Mouse (Mus musculus) kidney, postnatal 25 days (tissue): Measurements from ENCODE around the gene Carm1.
"Not testable (repeated sequence)": the region's sequence is repeated elsewhere in the genome, so short reads cannot be mapped to it uniquely, and the experiment has no call there.

Source experiments
- DNase-seq, 2 experiments: peaks; one replicate each; pipeline ENCODE4 v3.0.0; 2021; ENCODE audit warnings: mixed read lengths in 2 of 2

The Carm1 gene

GRCm38 (mm10) chr9:21539981-21540753 lies 6.5 kb upstream of the Carm1 start:
- no peak for DNase-seq

- DNase-seq, result not testable (repeated sequence)
Observed at GRCm38 (mm10) chr9:21542001-21542400, 4.7 kb upstream of the Carm1 start.

- DNase-seq, result no peak
Observed at GRCm38 (mm10) chr9:21545351-21545915, 1.3 kb upstream of the Carm1 start.

- peak; percentile 99 for DNase-seq
Observed at GRCm38 (mm10) chr9:21545916-21546788, 542 bp upstream of the Carm1 start.

GRCm38 (mm10) chr9:21547075-21547941 lies 614 bp downstream of the Carm1 start:
- peak; percentile 59 to 83 for DNase-seq

GRCm38 (mm10) chr9:21551049-21551448 lies 4.4 kb downstream of the Carm1 start:
- no peak for DNase-seq

GRCm38 (mm10) chr9:21553607-21554273 lies 7.0 kb downstream of the Carm1 start:
- no peak for DNase-seq

GRCm38 (mm10) chr9:21555198-21555742 lies 8.6 kb downstream of the Carm1 start:
- DNase-seq, result no peak

- DNase-seq, result no peak
Observed at GRCm38 (mm10) chr9:21556996-21557395, 10.3 kb downstream of the Carm1 start.

- DNase-seq, result no peak
Observed at GRCm38 (mm10) chr9:21557556-21557955, 10.9 kb downstream of the Carm1 start.

GRCm38 (mm10) chr9:21558366-21558765 lies 11.7 kb downstream of the Carm1 start:
- peak; percentile 41 to 49 for DNase-seq

- DNase-seq, result no peak
Observed at GRCm38 (mm10) chr9:21559151-21559550, 12.5 kb downstream of the Carm1 start.

- no peak for DNase-seq
Observed at GRCm38 (mm10) chr9:21564420-21564819, 17.7 kb downstream of the Carm1 start.

- no peak for DNase-seq
Observed at GRCm38 (mm10) chr9:21565004-21565586, 18.4 kb downstream of the Carm1 start.

GRCm38 (mm10) chr9:21566538-21566937 lies 19.8 kb downstream of the Carm1 start:
- DNase-seq, result no peak

- DNase-seq, result peak in 1 of 2 experiments; percentile 4
Observed at GRCm38 (mm10) chr9:21567051-21567450, 20.4 kb downstream of the Carm1 start.

- DNase-seq, result peak in 1 of 2 experiments; percentile 30
Observed at GRCm38 (mm10) chr9:21568657-21569255, 22.1 kb downstream of the Carm1 start.

GRCm38 (mm10) chr9:21574012-21574801 lies 27.5 kb downstream of the Carm1 start:
- peak in 1 of 2 experiments; percentile 13 for DNase-seq

- no peak for DNase-seq
Observed at GRCm38 (mm10) chr9:21575253-21575652, 28.6 kb downstream of the Carm1 start.

- no peak for DNase-seq
Observed at GRCm38 (mm10) chr9:21576286-21576685, 29.6 kb downstream of the Carm1 start.
